Comparison of ENCODE assay signal across 8 mouse cellular contexts in the genomic region with DNA sequence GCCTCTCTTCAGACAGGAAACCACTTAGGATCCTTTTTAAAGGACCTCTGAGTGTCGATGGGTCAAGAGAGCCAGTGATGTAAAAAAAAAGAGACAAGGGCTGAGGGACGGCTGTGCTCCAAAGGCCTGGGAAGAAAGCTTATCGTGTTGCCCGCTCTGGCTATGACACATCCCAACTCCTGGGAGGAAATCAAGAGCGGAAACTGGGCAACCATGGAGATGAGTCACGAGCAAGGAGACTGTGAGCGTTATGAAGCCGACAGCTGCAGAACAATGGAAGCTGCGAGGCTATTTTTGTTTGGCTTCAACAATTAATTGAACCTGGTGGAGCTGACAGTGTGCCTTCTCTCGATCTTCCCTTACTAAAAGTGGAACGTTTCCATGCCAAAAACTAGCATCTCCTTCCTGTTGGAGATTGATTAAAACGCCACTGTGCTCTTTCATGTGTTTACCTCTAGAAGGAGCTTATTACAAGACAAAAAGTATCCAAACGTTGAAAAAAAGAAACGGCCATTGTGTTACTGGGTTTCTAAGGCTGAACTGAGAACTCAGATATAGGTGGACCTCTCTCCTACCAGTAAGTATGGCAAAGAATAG.
DNase-seq lines count a peak whose midpoint lies in the region; ATAC-seq and TF ChIP-seq lines count a peak whose summit lies in the region.
"Had no signal": no experiment of that assay in that cellular context is flagged by ENCODE, and none has a peak within 500 bp of the region (broad histone marks: within the 10 kb centered on the region; RNA-seq: fewer than 3 reads in every experiment).

No protein-coding gene starts in this region.

- H3K27me3 ChIP-seq in heart, postnatal 0 days (ENCODE audit: control insufficient read depth, insufficient read depth, low read length) = no peaks in the 10 kb centered on the region
- no peaks in the 10 kb centered on the region for H3K27me3 ChIP-seq in stomach, postnatal 0 days (ENCODE audit: control insufficient read depth, insufficient read depth, low read length)

- WGBS in heart, postnatal 0 days = 26% methylated on average over 14 of the region's 14 CpGs
- 61% methylated on average over 14 of the region's 14 CpGs for WGBS in stomach, postnatal 0 days

- TF ChIP-seq EP300 in heart, postnatal 0 days (IDR thresholded peaks at IDR 0.05; ENCODE audit: low read depth) = peak; percentile 65; the same call in 1 of the 2 replicates
- TF ChIP-seq EP300 in stomach, postnatal 0 days (optimal IDR thresholded peaks at IDR 0.05) = no peak

- peak; percentile 81 for ATAC-seq in heart, postnatal 0 days (ENCODE audit: insufficient read depth, low read depth)
- ATAC-seq in stomach, postnatal 0 days (ENCODE audit: low FRiP score, low TSS enrichment) = no peak; the same call in 1 of the 2 replicates

- H3K4me3 ChIP-seq in heart, postnatal 0 days (ENCODE audit: low read depth, low read length) = no peak overlapping the region
- no peak overlapping the region for H3K4me3 ChIP-seq in stomach, postnatal 0 days (ENCODE audit: low read depth, low read length)

- peak overlapping the region; percentile 6; the same call in 1 of the 2 replicates for H3K4me2 ChIP-seq in heart, postnatal 0 days (ENCODE audit: low read depth, low read length)
- H3K4me2 ChIP-seq in stomach, postnatal 0 days (replicated peaks; ENCODE audit: low read depth) = no peak overlapping the region

- TF ChIP-seq CTCF in heart, postnatal 0 days (IDR thresholded peaks at IDR 0.05; ENCODE audit: low read depth) = no peak
- TF ChIP-seq CTCF in stomach, postnatal 0 days (IDR thresholded peaks at IDR 0.05; ENCODE audit: low read depth) = no peak

- peak; percentile 97 for DNase-seq in 3T3-L1 (ENCODE audit: low read depth, low spot score)
- DNase-seq in Muller cell, postnatal 12 days (ENCODE audit: inconsistent ontology term) = peak; percentile 95
- peak; percentile 22 to 49 for DNase-seq in cerebellum, postnatal 36 days
- DNase-seq in heart, postnatal 0 days (ENCODE audit: low spot score) = peak; percentile 66
- peak; percentile 11 to 63 for DNase-seq in left cerebral cortex, adult 9 months (ENCODE audit: low spot score in 2 of 2)
- peak; percentile 61 for DNase-seq in retina, embryonic 14.5 days (ENCODE audit: low spot score)
- no peak for DNase-seq in stomach, postnatal 0 days (ENCODE audit: low spot score)

- H3K27ac ChIP-seq in heart, postnatal 0 days (ENCODE audit: low read depth) = peak overlapping the region; percentile 26
- H3K27ac ChIP-seq in stomach, postnatal 0 days (replicated peaks) = no peak overlapping the region
- H3K27ac ChIP-seq: macrophage had no signal

- no peaks in the 10 kb centered on the region for H3K4me1 ChIP-seq in heart, postnatal 0 days (ENCODE audit: control insufficient read depth, insufficient read depth)
- no peaks in the 10 kb centered on the region for H3K4me1 ChIP-seq in stomach, postnatal 0 days (replicated peaks; ENCODE audit: control insufficient read depth, insufficient read depth)

- no peaks in the 10 kb centered on the region for H3K9me3 ChIP-seq in heart, postnatal 0 days (replicated peaks; ENCODE audit: control insufficient read depth, low read length)
- no peaks in the 10 kb centered on the region for H3K9me3 ChIP-seq in stomach, postnatal 0 days (ENCODE audit: control insufficient read depth, low read length)

- H3K9ac ChIP-seq in heart, postnatal 0 days (replicated peaks; ENCODE audit: low read depth, low read length) = no peak overlapping the region
- no peak overlapping the region for H3K9ac ChIP-seq in stomach, postnatal 0 days (ENCODE audit: low read length)

- no peaks in the 10 kb centered on the region for H3K36me3 ChIP-seq in heart, postnatal 0 days (replicated peaks; ENCODE audit: control insufficient read depth, insufficient read depth, low read length)
- H3K36me3 ChIP-seq in stomach, postnatal 0 days (ENCODE audit: control insufficient read depth, insufficient read depth, low read length) = no peaks in the 10 kb centered on the region
